Mouse (Mus musculus): ENCODE measurements around the gene Spink2. TPM values are rescaled to one million over a fixed set of nuclear protein-coding genes. Genes with fewer than 3 reads are reported as not detected.
"Not testable (repeated sequence)": the region's sequence is repeated elsewhere in the genome, so short reads cannot be mapped to it uniquely, and the experiment has no call there.

Gene Spink2
- total RNA-seq, 1 experiment from 2014 or later = not detected

- peak; percentile 62 for DNase-seq
These were observed 17.3 kb downstream of the Spink2 start for GRCm38 (mm10) chr5:77193951-77194350.

GRCm38 (mm10) chr5:77193266-77193665 is 18.0 kb downstream of the Spink2 start:
- no peak for DNase-seq

- DNase-seq = no peak
These were observed 19.6 kb downstream of the Spink2 start for GRCm38 (mm10) chr5:77191631-77192030.

GRCm38 (mm10) chr5:77191106-77191505 is 20.2 kb downstream of the Spink2 start:
- no peak for DNase-seq

GRCm38 (mm10) chr5:77188738-77189137 is 22.5 kb downstream of the Spink2 start:
- no peak for DNase-seq

- DNase-seq = no peak
These were observed 25.9 kb downstream of the Spink2 start for GRCm38 (mm10) chr5:77185351-77185750.

GRCm38 (mm10) chr5:77183876-77184275 is 27.4 kb downstream of the Spink2 start:
- not testable (repeated sequence) for DNase-seq

GRCm38 (mm10) chr5:77183338-77183737 is 27.9 kb downstream of the Spink2 start:
- DNase-seq = no peak

- no peak for DNase-seq
These were observed 29.8 kb downstream of the Spink2 start for GRCm38 (mm10) chr5:77181508-77181907.

- no peak for DNase-seq
These were observed 32.3 kb downstream of the Spink2 start for GRCm38 (mm10) chr5:77178976-77179375.

GRCm38 (mm10) chr5:77178008-77178407 is 33.3 kb downstream of the Spink2 start:
- DNase-seq = no peak

- DNase-seq = no peak
These were observed 36.5 kb downstream of the Spink2 start for GRCm38 (mm10) chr5:77174779-77175178.

GRCm38 (mm10) chr5:77170593-77170992 is 40.7 kb downstream of the Spink2 start:
- DNase-seq = peak; percentile 29

- DNase-seq = no peak
These were observed 43.8 kb downstream of the Spink2 start for GRCm38 (mm10) chr5:77167306-77167945.

- no peak for DNase-seq
These were observed 45.3 kb downstream of the Spink2 start for GRCm38 (mm10) chr5:77165703-77166625.

- no peak for DNase-seq
These were observed 47.7 kb downstream of the Spink2 start for GRCm38 (mm10) chr5:77163597-77163996.

- no peak for DNase-seq
These were observed 48.7 kb downstream of the Spink2 start for GRCm38 (mm10) chr5:77162566-77162965.

- no peak for DNase-seq
These were observed 53.3 kb downstream of the Spink2 start for GRCm38 (mm10) chr5:77157777-77158540.

GRCm38 (mm10) chr5:77156938-77157337 is 54.3 kb downstream of the Spink2 start:
- DNase-seq = no peak

GRCm38 (mm10) chr5:77155526-77155925 is 55.7 kb downstream of the Spink2 start:
- no peak for DNase-seq

All from adrenal gland, postnatal 14 days (tissue).